Mouse (Mus musculus): ENCODE results near the gene Stum. TPM values are rescaled to one million over a fixed set of nuclear protein-coding genes. Genes with fewer than 3 reads are reported as not detected.

Gene Stum
- polyA plus RNA-seq, 1 experiment = 11.6 TPM

- TF ChIP-seq CTCF (IDR thresholded peaks at IDR 0.05; ENCODE audit: borderline replicate concordance, extremely low read depth, insufficient read depth, insufficient read length) = no peak
- no peak for TF ChIP-seq POLR2A (IDR thresholded peaks at IDR 0.05; ENCODE audit: borderline replicate concordance, extremely low read depth, insufficient read depth, insufficient read length, poor library complexity, severe bottlenecking)
Measured at GRCm38 (mm10) chr1:180403694-180404606, 79.4 kb downstream of the Stum start.

GRCm38 (mm10) chr1:180403357-180403693 lies 80.0 kb downstream of the Stum start:
- no peak for DNase-seq (ENCODE audit: low read depth)
- no peak for TF ChIP-seq CTCF (IDR thresholded peaks at IDR 0.05; ENCODE audit: borderline replicate concordance, extremely low read depth, insufficient read depth, insufficient read length)
- no peak for TF ChIP-seq POLR2A (IDR thresholded peaks at IDR 0.05; ENCODE audit: borderline replicate concordance, extremely low read depth, insufficient read depth, insufficient read length, poor library complexity, severe bottlenecking)

More at GRCm38 (mm10) chr1:180403694-180404606, 79.4 kb downstream of the Stum start:
- peak; percentile 25 for DNase-seq (ENCODE audit: low read depth)

GRCm38 (mm10) chr1:180402481-180403081 lies 80.7 kb downstream of the Stum start:
- DNase-seq (ENCODE audit: low read depth) = peak; percentile 5
- TF ChIP-seq CTCF (IDR thresholded peaks at IDR 0.05; ENCODE audit: borderline replicate concordance, extremely low read depth, insufficient read depth, insufficient read length) (no peak), POLR2A (IDR thresholded peaks at IDR 0.05; ENCODE audit: borderline replicate concordance, extremely low read depth, insufficient read depth, insufficient read length, poor library complexity, severe bottlenecking) (no peak)

GRCm38 (mm10) chr1:180401725-180402124 lies 81.6 kb downstream of the Stum start:
- TF ChIP-seq POLR2A (IDR thresholded peaks at IDR 0.05; ENCODE audit: borderline replicate concordance, extremely low read depth, insufficient read depth, insufficient read length, poor library complexity, severe bottlenecking) (no peak), CTCF (IDR thresholded peaks at IDR 0.05; ENCODE audit: borderline replicate concordance, extremely low read depth, insufficient read depth, insufficient read length) (no peak)

GRCm38 (mm10) chr1:180400691-180401455 lies 82.4 kb downstream of the Stum start:
- no peak for DNase-seq (ENCODE audit: low read depth)
- no peak for TF ChIP-seq POLR2A (IDR thresholded peaks at IDR 0.05; ENCODE audit: borderline replicate concordance, extremely low read depth, insufficient read depth, insufficient read length, poor library complexity, severe bottlenecking)
- TF ChIP-seq CTCF (IDR thresholded peaks at IDR 0.05; ENCODE audit: borderline replicate concordance, extremely low read depth, insufficient read depth, insufficient read length) = no peak

More at GRCm38 (mm10) chr1:180401725-180402124, 81.6 kb downstream of the Stum start:
- no peak for DNase-seq (ENCODE audit: low read depth)

GRCm38 (mm10) chr1:180398446-180398845 lies 84.9 kb downstream of the Stum start:
- TF ChIP-seq CTCF (IDR thresholded peaks at IDR 0.05; ENCODE audit: borderline replicate concordance, extremely low read depth, insufficient read depth, insufficient read length) (no peak), POLR2A (IDR thresholded peaks at IDR 0.05; ENCODE audit: borderline replicate concordance, extremely low read depth, insufficient read depth, insufficient read length, poor library complexity, severe bottlenecking) (no peak)
- DNase-seq (ENCODE audit: low read depth) = no peak

- no peak for DNase-seq (ENCODE audit: low read depth)
- TF ChIP-seq CTCF (IDR thresholded peaks at IDR 0.05; ENCODE audit: borderline replicate concordance, extremely low read depth, insufficient read depth, insufficient read length) = no peak
- TF ChIP-seq POLR2A (IDR thresholded peaks at IDR 0.05; ENCODE audit: borderline replicate concordance, extremely low read depth, insufficient read depth, insufficient read length, poor library complexity, severe bottlenecking) = no peak
Measured at GRCm38 (mm10) chr1:180397734-180398133, 85.6 kb downstream of the Stum start.

GRCm38 (mm10) chr1:180393873-180394272 lies 89.4 kb downstream of the Stum start:
- no peak for DNase-seq (ENCODE audit: low read depth)
- TF ChIP-seq POLR2A (IDR thresholded peaks at IDR 0.05; ENCODE audit: borderline replicate concordance, extremely low read depth, insufficient read depth, insufficient read length, poor library complexity, severe bottlenecking) = no peak
- no peak for TF ChIP-seq CTCF (IDR thresholded peaks at IDR 0.05; ENCODE audit: borderline replicate concordance, extremely low read depth, insufficient read depth, insufficient read length)

GRCm38 (mm10) chr1:180393017-180393797 lies 90.1 kb downstream of the Stum start:
- peak; percentile 17 for DNase-seq (ENCODE audit: low read depth)
- TF ChIP-seq POLR2A (IDR thresholded peaks at IDR 0.05; ENCODE audit: borderline replicate concordance, extremely low read depth, insufficient read depth, insufficient read length, poor library complexity, severe bottlenecking) (no peak), CTCF (IDR thresholded peaks at IDR 0.05; ENCODE audit: borderline replicate concordance, extremely low read depth, insufficient read depth, insufficient read length) (no peak)

GRCm38 (mm10) chr1:180392137-180392798 lies 91.0 kb downstream of the Stum start:
- no peak for TF ChIP-seq CTCF (IDR thresholded peaks at IDR 0.05; ENCODE audit: borderline replicate concordance, extremely low read depth, insufficient read depth, insufficient read length)
- TF ChIP-seq POLR2A (IDR thresholded peaks at IDR 0.05; ENCODE audit: borderline replicate concordance, extremely low read depth, insufficient read depth, insufficient read length, poor library complexity, severe bottlenecking) = no peak

More at GRCm38 (mm10) chr1:180392137-180392798, 91.0 kb downstream of the Stum start:
- no peak for DNase-seq (ENCODE audit: low read depth)

Data from brain, embryonic 14.5 days (tissue).